Mouse (Mus musculus) midbrain, embryonic 16.5 days (tissue): Measurements from ENCODE around the gene D430041D05Rik. TPM values are rescaled to one million over a fixed set of nuclear protein-coding genes. Genes with fewer than 3 reads are reported as not detected.

Experiments used
- ATAC-seq: fragments of 200-750 bp; cut with Nextera tagmentation; 2 replicates; pipeline ENCODE4 v1.8.0; 2017; ENCODE audit warnings: moderate TSS enrichment
- H3K27ac ChIP-seq: fragments of 300-500 bp; sonication (generic); 2 replicates; pipeline ENCODE4 v1.5.1; 2014; ENCODE audit warnings: mild to moderate bottlenecking, low read length, mixed read lengths
- H3K27me3 ChIP-seq: fragments of 300-500 bp; sonication (generic); 2 replicates; pipeline ENCODE4 v1.6.1; 2014; ENCODE audit warnings: low read depth, low read length, mixed read lengths; ENCODE audit not compliant: control insufficient read depth, insufficient read depth
- H3K36me3 ChIP-seq: fragments of 300-500 bp; sonication (generic); 2 replicates; pipeline ENCODE4 v1.6.1; 2014; ENCODE audit warnings: mild to moderate bottlenecking, low read length, moderate library complexity, mixed read lengths; ENCODE audit not compliant: control insufficient read depth, insufficient read depth
- H3K4me1 ChIP-seq: fragments of 300-500 bp; sonication (generic); 2 replicates; pipeline ENCODE4 v1.6.1; 2014; ENCODE audit warnings: mild to moderate bottlenecking, low read length, mixed read lengths; ENCODE audit not compliant: control insufficient read depth, insufficient read depth
- H3K4me2 ChIP-seq: fragments of 300-500 bp; sonication (generic); 2 replicates; pipeline ENCODE4 v1.6.1; 2014; ENCODE audit warnings: mild to moderate bottlenecking, low read length, mixed read lengths
- H3K4me3 ChIP-seq: fragments of 300-500 bp; sonication (generic); 2 replicates; pipeline ENCODE4 v1.5.1; 2014; ENCODE audit warnings: low read depth, mild to moderate bottlenecking, low read length, moderate library complexity, mixed read lengths
- H3K9ac ChIP-seq: fragments of 300-500 bp; sonication (generic); 2 replicates; pipeline ENCODE4 v1.6.1; 2014; ENCODE audit warnings: low read depth, low read length, mixed read lengths
- H3K9me3 ChIP-seq: fragments of 300-500 bp; sonication (generic); replicated peaks from 2 replicates; pipeline ENCODE4 v1.6.1; 2014; ENCODE audit warnings: mild to moderate bottlenecking, low read length, mixed read lengths; ENCODE audit not compliant: control insufficient read depth, poor library complexity, severe bottlenecking
- WGBS: fragments of 180-500 bp; shearing (Covaris S2); extraction: QIAGEN DNeasy Blood & Tissue Kit; methylation state at CpG from one replicate; pipeline ENCODE4 v1.1.7; 2014; 5-methylcytosine and 5-hydroxymethylcytosine counted together
- polyA plus RNA-seq: library from polyadenylated mRNA; unstranded; fragments of >200 nt; fragmentation: Nextera tagmentation; extraction: Ambion mirVana; gene quantifications from 2 replicates; pipeline ENCODE4 v1.2.1, GENCODE M21; 2015

D430041D05Rik gene
- polyA plus RNA-seq, 1 experiment from 2014 or later, result 9.3 TPM

GRCm38 (mm10) chr2:104412496-104412895, 1.7 kb upstream of the D430041D05Rik start:
- ATAC-seq, result no peak
- no peaks in the 10 kb centered on the region for H3K36me3 ChIP-seq
- no peak overlapping the region for H3K4me3 ChIP-seq
- no peaks in the 10 kb centered on the region for H3K9me3 ChIP-seq
- no peak overlapping the region for H3K4me2 ChIP-seq
- WGBS, result 38% methylated on average over 4 of the region's 4 CpGs
- H3K9ac ChIP-seq, result no peak overlapping the region
- H3K27me3 ChIP-seq, result no peaks in the 10 kb centered on the region
- no peak overlapping the region for H3K27ac ChIP-seq
- peaks cover 20% of the 10 kb centered on the region for H3K4me1 ChIP-seq

GRCm38 (mm10) chr2:104411806-104412205, 993 bp upstream of the D430041D05Rik start:
- WGBS, result 89% methylated on average over 7 of the region's 7 CpGs
- no peak for ATAC-seq

GRCm38 (mm10) chr2:104409851-104410821, 677 bp downstream of the D430041D05Rik start:
- WGBS, result under 1% methylated on average over 94 of the region's 111 CpGs
- peak; percentile 94 for ATAC-seq
- peak overlapping the region; percentile 92 for H3K4me3 ChIP-seq
- H3K9me3 ChIP-seq, result no peaks in the 10 kb centered on the region
- H3K9ac ChIP-seq, result peak overlapping the region; percentile 99
- H3K4me1 ChIP-seq, result peaks cover 33% of the 10 kb centered on the region
- H3K27me3 ChIP-seq, result no peaks in the 10 kb centered on the region
- H3K27ac ChIP-seq, result peak overlapping the region; percentile 96
- peak overlapping the region; percentile 71 for H3K4me2 ChIP-seq
- H3K36me3 ChIP-seq, result no peaks in the 10 kb centered on the region

More at GRCm38 (mm10) chr2:104411806-104412205, 993 bp upstream of the D430041D05Rik start:
- Histone ChIP-seq H3K4me3 (no peak overlapping the region), H3K4me2 (no peak overlapping the region), H3K9ac (no peak overlapping the region), H3K27ac (no peak overlapping the region), H3K4me1 (peaks cover 24% of the 10 kb centered on the region), H3K9me3 (no peaks in the 10 kb centered on the region), H3K36me3 (no peaks in the 10 kb centered on the region), H3K27me3 (no peaks in the 10 kb centered on the region)

GRCm38 (mm10) chr2:104408351-104408750, 2.5 kb downstream of the D430041D05Rik start:
- no peak for ATAC-seq
- no peaks in the 10 kb centered on the region for H3K9me3 ChIP-seq
- H3K4me3 ChIP-seq, result peak overlapping the region; percentile 92
- no peaks in the 10 kb centered on the region for H3K27me3 ChIP-seq
- H3K4me1 ChIP-seq, result peaks cover 33% of the 10 kb centered on the region
- WGBS, result 74% methylated on average over 7 of the region's 7 CpGs
- no peaks in the 10 kb centered on the region for H3K36me3 ChIP-seq
- peak overlapping the region; percentile 71 for H3K4me2 ChIP-seq
- no peak overlapping the region for H3K27ac ChIP-seq
- H3K9ac ChIP-seq, result no peak overlapping the region

GRCm38 (mm10) chr2:104407913-104408312, 2.9 kb downstream of the D430041D05Rik start:
- H3K9me3 ChIP-seq, result no peaks in the 10 kb centered on the region
- 75% methylated on average over 4 of the region's 4 CpGs for WGBS
- peak overlapping the region; percentile 6; the same call in 1 of the 2 replicates for H3K4me3 ChIP-seq
- no peak for ATAC-seq
- peaks cover 33% of the 10 kb centered on the region for H3K4me1 ChIP-seq
- no peak overlapping the region for H3K9ac ChIP-seq
- H3K27ac ChIP-seq, result no peak overlapping the region
- no peaks in the 10 kb centered on the region for H3K27me3 ChIP-seq
- H3K36me3 ChIP-seq, result no peaks in the 10 kb centered on the region
- H3K4me2 ChIP-seq, result peak overlapping the region; percentile 71

- Histone ChIP-seq H3K4me3 (no peak overlapping the region), H3K4me2 (no peak overlapping the region)
- 88% methylated on average over 6 of the region's 6 CpGs for WGBS
Measured at GRCm38 (mm10) chr2:104404036-104404435, 6.8 kb downstream of the D430041D05Rik start.

GRCm38 (mm10) chr2:104398651-104399290, 12.0 kb downstream of the D430041D05Rik start:
- Histone ChIP-seq H3K4me1 (no peaks in the 10 kb centered on the region), H3K27me3 (no peaks in the 10 kb centered on the region), H3K9me3 (no peaks in the 10 kb centered on the region), H3K27ac (no peak overlapping the region), H3K4me2 (no peak overlapping the region), H3K36me3 (no peaks in the 10 kb centered on the region), H3K4me3 (no peak overlapping the region), H3K9ac (no peak overlapping the region)
- no peak for ATAC-seq
- WGBS, result 88% methylated on average over 6 of the region's 6 CpGs

More at GRCm38 (mm10) chr2:104404036-104404435, 6.8 kb downstream of the D430041D05Rik start:
- H3K27me3 ChIP-seq, result no peaks in the 10 kb centered on the region
- H3K27ac ChIP-seq, result no peak overlapping the region
- no peak for ATAC-seq
- H3K9me3 ChIP-seq, result no peaks in the 10 kb centered on the region
- no peaks in the 10 kb centered on the region for H3K36me3 ChIP-seq
- peaks cover 26% of the 10 kb centered on the region for H3K4me1 ChIP-seq
- no peak overlapping the region for H3K9ac ChIP-seq

- no peak overlapping the region for H3K9ac ChIP-seq
- no peak for ATAC-seq
- WGBS, result 78% methylated on average over 9 of the region's 9 CpGs
- no peak overlapping the region for H3K27ac ChIP-seq
- no peaks in the 10 kb centered on the region for H3K4me1 ChIP-seq
- no peaks in the 10 kb centered on the region for H3K9me3 ChIP-seq
- H3K4me3 ChIP-seq, result no peak overlapping the region
- no peaks in the 10 kb centered on the region for H3K36me3 ChIP-seq
- H3K4me2 ChIP-seq, result no peak overlapping the region
- H3K27me3 ChIP-seq, result no peaks in the 10 kb centered on the region
Measured at GRCm38 (mm10) chr2:104395961-104396360, 14.9 kb downstream of the D430041D05Rik start.

- no peaks in the 10 kb centered on the region for H3K4me1 ChIP-seq
- H3K9ac ChIP-seq, result no peak overlapping the region
- no peak overlapping the region for H3K4me2 ChIP-seq
- WGBS, result 43% methylated on average over 2 of the region's 2 CpGs
- ATAC-seq, result no peak
- no peaks in the 10 kb centered on the region for H3K9me3 ChIP-seq
- H3K27me3 ChIP-seq, result no peaks in the 10 kb centered on the region
- no peaks in the 10 kb centered on the region for H3K36me3 ChIP-seq
- no peak overlapping the region for H3K4me3 ChIP-seq
- H3K27ac ChIP-seq, result no peak overlapping the region
Measured at GRCm38 (mm10) chr2:104394769-104395168, 16.0 kb downstream of the D430041D05Rik start.
